Mouse (Mus musculus) midbrain, embryonic 14.5 days (tissue): ENCODE results near the gene Mecom. TPM values are rescaled to one million over a fixed set of nuclear protein-coding genes. Genes with fewer than 3 reads are reported as not detected.
A peak's percentile ranks its signal among the peaks of the same experiment; 100 is the strongest.

Experiments used
- ATAC-seq: fragments of 200-750 bp; cut with Nextera tagmentation; 2 replicates; pipeline ENCODE4 v1.8.0; 2017; ENCODE audit warnings: moderate number of reproducible peaks, moderate library complexity; ENCODE audit not compliant: low FRiP score, low TSS enrichment
- DNase-seq: peaks from one replicate; pipeline ENCODE4 v3.0.0-alpha.2; 2015
- H3K27ac ChIP-seq: fragments of 300-500 bp; sonication (generic); replicated peaks from 2 replicates; pipeline ENCODE4 v1.5.1; 2014; ENCODE audit warnings: mild to moderate bottlenecking, low read depth, low read length, moderate library complexity
- H3K27me3 ChIP-seq: fragments of 300-500 bp; sonication (generic); 2 replicates; pipeline ENCODE4 v1.6.1; 2014; ENCODE audit warnings: low read length, control low read depth, mixed read lengths; ENCODE audit not compliant: control insufficient read depth, insufficient read depth
- H3K36me3 ChIP-seq: fragments of 300-500 bp; sonication (generic); 2 replicates; pipeline ENCODE4 v1.6.1; 2014; ENCODE audit warnings: low read length, control low read depth; ENCODE audit not compliant: control insufficient read depth, insufficient read depth
- H3K4me1 ChIP-seq: fragments of 300-500 bp; sonication (generic); 2 replicates; pipeline ENCODE4 v1.6.1; 2014; ENCODE audit warnings: mild to moderate bottlenecking, antibody characterized with exemption, low read length, control low read depth; ENCODE audit not compliant: control insufficient read depth, insufficient read depth
- H3K4me2 ChIP-seq: fragments of 300-500 bp; sonication (generic); 2 replicates; pipeline ENCODE4 v1.6.1; 2014; ENCODE audit warnings: mild to moderate bottlenecking, low read length, moderate library complexity
- H3K4me3 ChIP-seq: fragments of 300-500 bp; sonication (generic); replicated peaks from 2 replicates; pipeline ENCODE4 v1.5.1; 2014; ENCODE audit warnings: low read depth, low read length
- H3K9ac ChIP-seq: fragments of 300-500 bp; sonication (generic); replicated peaks from 2 replicates; pipeline ENCODE4 v1.6.1; 2014; ENCODE audit warnings: mild to moderate bottlenecking, low read length, moderate library complexity
- H3K9me3 ChIP-seq: fragments of 300-500 bp; sonication (generic); 2 replicates; pipeline ENCODE4 v1.6.1; 2016; ENCODE audit warnings: low read length, control low read depth, mixed read lengths; ENCODE audit not compliant: control insufficient read depth
- WGBS: fragments of 180-500 bp; shearing (Covaris S2); extraction: QIAGEN DNeasy Blood & Tissue Kit; methylation state at CpG from one replicate; pipeline ENCODE4 v1.1.7; 2014; 5-methylcytosine and 5-hydroxymethylcytosine counted together
- polyA plus RNA-seq: library from polyadenylated mRNA; unstranded; fragments of >200 nt; fragmentation: Nextera tagmentation; extraction: Ambion mirVana; gene quantifications from 2 replicates; pipeline ENCODE4 v1.2.1, GENCODE M21; 2014

The Mecom gene
- polyA plus RNA-seq, 1 experiment from 2014 or later: 10.1 TPM

DNA sequence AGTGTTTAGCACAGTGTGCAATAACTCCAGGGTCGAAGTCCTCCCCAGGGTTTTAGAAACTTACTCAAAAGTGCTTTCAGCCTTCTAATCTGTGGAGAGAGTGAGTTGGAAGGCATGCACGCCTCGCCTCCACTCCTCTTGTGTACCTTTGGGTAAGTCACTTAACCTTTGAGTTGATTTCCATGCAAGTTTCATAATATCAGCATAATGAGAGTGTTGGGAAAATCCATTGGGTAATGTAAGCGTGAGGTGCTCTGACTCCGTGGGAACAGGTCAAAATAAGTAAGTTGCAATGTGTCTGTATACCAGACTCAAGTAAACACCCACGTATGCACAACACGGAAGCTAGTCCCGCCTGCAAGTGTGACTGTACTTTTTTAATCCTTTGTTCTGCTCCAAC lies 528.4 kb downstream of the Mecom start:
- Histone ChIP-seq H3K4me2 (no peak overlapping the region), H3K27me3 (no peaks in the 10 kb centered on the region), H3K4me3 (no peak overlapping the region), H3K9ac (no peak overlapping the region), H3K36me3 (no peaks in the 10 kb centered on the region), H3K9me3 (no peaks in the 10 kb centered on the region), H3K27ac (no peak overlapping the region), H3K4me1 (no peaks in the 10 kb centered on the region)
- ATAC-seq (no peak), DNase-seq (no peak)
- WGBS: 76% methylated on average over 8 of the region's 8 CpGs

DNA sequence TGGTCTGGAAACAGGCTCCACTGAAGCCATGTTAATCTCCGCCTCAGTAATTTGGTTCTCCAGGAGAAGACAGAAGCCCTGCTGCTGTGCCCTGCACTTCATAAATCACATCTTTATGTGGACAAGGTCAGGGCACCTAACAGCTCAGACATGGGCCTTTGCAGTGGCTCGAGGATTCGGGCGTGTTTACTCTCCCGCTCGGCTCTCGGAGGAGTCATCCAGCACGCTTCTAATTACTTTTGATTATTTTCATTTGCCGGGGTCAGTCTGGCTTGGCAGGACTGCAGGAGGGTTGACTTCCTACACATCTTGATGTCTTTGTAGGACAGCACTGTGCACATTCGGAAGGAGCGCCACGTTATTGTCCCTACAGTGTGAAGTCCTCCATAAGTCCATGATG lies 529.6 kb downstream of the Mecom start:
- H3K4me2 ChIP-seq: no peak overlapping the region
- no peak overlapping the region for H3K27ac ChIP-seq
- H3K9ac ChIP-seq: no peak overlapping the region
- H3K27me3 ChIP-seq: no peaks in the 10 kb centered on the region
- no peaks in the 10 kb centered on the region for H3K4me1 ChIP-seq
- no peak overlapping the region for H3K4me3 ChIP-seq
- ATAC-seq (no peak), DNase-seq (no peak)
- no peaks in the 10 kb centered on the region for H3K36me3 ChIP-seq
- H3K9me3 ChIP-seq: no peaks in the 10 kb centered on the region
- WGBS: 51% methylated on average over 12 of the region's 12 CpGs

DNA sequence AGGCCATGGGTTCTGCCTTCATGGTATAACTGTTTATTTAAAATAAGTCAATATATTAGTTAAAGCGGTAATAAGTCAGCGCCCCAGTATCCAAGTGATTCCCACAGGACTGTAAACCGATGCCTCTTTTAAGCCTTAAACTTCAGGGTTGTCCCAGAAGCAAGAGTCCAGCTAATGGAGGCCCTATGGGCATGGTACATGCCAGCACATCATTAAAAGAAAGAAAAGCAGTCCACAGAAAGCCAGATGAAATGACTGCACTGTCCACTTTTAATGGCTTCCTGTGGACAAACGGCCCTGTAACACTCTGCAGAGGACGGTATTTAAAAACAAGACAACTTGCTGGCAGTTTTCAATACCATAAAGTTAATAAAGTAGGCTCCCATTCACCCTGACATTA lies 531.0 kb downstream of the Mecom start:
- Histone ChIP-seq H3K4me1 (peaks cover 3% of the 10 kb centered on the region; the same call in 1 of the 2 replicates), H3K9ac (no peak overlapping the region), H3K27me3 (no peaks in the 10 kb centered on the region), H3K9me3 (no peaks in the 10 kb centered on the region), H3K27ac (no peak overlapping the region), H3K4me2 (no peak overlapping the region), H3K4me3 (no peak overlapping the region), H3K36me3 (no peaks in the 10 kb centered on the region)
- DNase-seq (no peak), ATAC-seq (no peak)
- WGBS: 82% methylated on average over 5 of the region's 5 CpGs

DNA sequence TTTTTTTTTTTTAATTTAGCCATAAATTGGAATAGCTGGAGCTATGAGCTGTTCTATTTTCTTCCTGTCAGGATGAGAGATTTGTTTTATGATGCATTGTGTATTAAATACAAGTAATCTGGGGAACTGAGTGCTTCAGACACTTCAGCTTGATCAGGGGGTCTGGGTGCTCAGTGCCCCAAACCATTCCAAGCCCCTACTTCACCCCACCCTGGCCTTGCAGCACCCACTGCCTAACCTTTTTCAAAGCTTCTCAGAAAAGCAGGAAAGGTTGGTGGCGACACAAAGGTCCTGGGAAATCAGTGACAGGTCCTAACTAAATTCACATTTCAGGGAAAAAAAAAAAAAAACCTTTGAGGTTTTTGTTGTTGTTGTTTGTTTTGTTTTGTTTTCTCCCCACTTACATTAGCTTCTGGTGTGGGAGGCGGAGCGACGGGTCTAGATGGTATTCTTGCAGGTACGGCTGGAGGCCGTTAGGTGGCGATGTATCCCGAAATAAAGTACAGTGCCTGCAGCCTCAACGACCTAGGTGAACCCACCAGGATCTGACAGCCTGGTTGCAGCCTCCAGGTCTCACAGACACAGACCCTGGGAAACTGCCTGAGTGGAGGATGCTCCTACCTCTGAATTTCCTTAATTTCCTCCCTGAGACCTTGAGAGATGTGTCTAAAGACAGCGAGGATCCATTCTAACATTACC lies 532.7 kb downstream of the Mecom start:
- H3K4me1 ChIP-seq: peaks cover 3% of the 10 kb centered on the region; the same call in 1 of the 2 replicates
- WGBS: 7% methylated on average over 10 of the region's 10 CpGs
- no peaks in the 10 kb centered on the region for H3K36me3 ChIP-seq
- peaks cover 7% of the 10 kb centered on the region for H3K27me3 ChIP-seq
- H3K27ac ChIP-seq: no peak overlapping the region
- no peak overlapping the region for H3K4me3 ChIP-seq
- ATAC-seq: peak; percentile 67; the same call in 1 of the 2 replicates
- H3K9ac ChIP-seq: no peak overlapping the region
- peak; percentile 90 for DNase-seq
- no peak overlapping the region for H3K4me2 ChIP-seq
- H3K9me3 ChIP-seq: no peaks in the 10 kb centered on the region

DNA sequence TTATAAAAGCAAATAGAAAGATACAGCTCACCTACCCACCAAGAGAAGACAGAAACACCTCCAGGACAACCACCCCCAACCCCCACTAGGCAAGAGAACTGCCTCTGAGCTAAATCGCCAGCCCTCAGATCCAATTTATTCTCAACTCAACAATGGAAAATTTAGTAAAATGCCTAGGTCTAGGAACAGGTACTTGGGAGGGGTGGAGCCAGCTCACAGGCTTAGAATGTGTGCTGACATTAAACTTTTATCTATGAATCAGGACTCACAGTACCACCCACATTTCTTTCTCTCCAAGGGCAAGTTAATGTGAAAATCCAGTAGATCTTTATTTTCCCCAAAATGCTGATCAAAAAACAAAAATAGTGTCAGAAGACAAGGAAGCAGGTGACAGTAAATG lies 533.5 kb downstream of the Mecom start:
- ATAC-seq (no peak), DNase-seq (no peak)
- no peak overlapping the region for H3K4me2 ChIP-seq
- no peaks in the 10 kb centered on the region for H3K36me3 ChIP-seq
- H3K4me3 ChIP-seq: no peak overlapping the region
- H3K27ac ChIP-seq: no peak overlapping the region
- H3K27me3 ChIP-seq: peaks cover 7% of the 10 kb centered on the region
- WGBS: 57% methylated on average over 1 of the region's 1 CpGs
- H3K9ac ChIP-seq: no peak overlapping the region
- H3K9me3 ChIP-seq: no peaks in the 10 kb centered on the region
- peaks cover 3% of the 10 kb centered on the region; the same call in 1 of the 2 replicates for H3K4me1 ChIP-seq

DNA sequence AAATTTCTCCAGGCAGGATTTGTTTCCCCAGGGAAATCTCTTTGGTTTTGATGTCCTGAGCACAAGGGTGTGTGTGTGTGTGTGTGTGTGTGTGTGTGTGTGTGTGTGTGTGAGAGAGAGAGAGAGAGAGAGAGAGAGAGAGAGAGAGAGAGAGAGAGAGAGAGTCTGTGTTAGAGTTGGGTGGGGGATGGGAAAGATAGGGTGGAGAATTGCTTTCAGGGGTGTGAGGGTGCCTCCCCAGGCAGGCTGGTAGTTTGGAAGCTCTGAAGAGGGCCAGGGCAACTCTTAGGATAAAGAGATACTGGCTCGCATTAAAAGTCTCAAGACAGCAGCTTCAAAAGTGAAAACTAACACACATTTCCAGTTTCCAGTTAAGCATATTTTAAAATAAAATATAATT lies 534.4 kb downstream of the Mecom start:
- Histone ChIP-seq H3K27ac (no peak overlapping the region), H3K9ac (no peak overlapping the region), H3K4me3 (peak overlapping the region; percentile 41)

DNA sequence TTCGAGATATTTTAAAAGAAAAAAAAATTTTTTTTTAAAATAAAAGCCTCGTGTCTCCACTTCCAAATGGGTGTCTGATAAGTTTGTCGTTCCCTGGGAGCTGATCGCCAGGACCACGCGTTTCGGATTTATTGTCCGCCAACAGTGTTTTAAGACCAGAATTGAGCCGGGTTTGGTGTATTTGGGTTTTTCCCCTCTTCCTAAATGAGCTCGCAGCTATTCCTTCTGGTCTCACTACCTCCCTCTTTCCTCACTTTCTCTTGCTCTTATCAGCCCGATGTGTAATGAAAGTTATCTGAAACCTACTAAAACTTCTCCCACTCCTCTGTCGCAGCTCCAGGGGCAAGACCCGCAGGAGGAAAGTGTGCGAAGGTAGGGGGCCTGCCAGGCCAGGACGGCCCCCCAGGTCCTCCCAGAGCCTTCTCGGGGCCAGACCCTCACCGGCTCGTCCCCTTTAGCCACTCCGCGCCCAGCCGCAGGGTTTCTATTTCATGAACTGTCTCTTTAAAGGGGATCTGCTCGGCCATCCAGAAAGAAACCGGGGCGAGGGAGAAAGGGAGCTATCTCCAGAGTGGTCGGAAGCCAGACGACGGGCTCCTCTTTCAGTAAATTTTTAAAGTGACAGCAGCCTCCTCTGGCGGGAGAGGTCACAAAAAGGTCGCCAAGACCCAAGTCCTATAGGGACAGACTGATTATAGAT lies 535.0 kb downstream of the Mecom start:
- Histone ChIP-seq H3K36me3 (no peaks in the 10 kb centered on the region), H3K4me1 (peaks cover 3% of the 10 kb centered on the region; the same call in 1 of the 2 replicates), H3K27ac (peak overlapping the region; percentile 57; the same call in 1 of the 2 replicates), H3K4me3 (peak overlapping the region; percentile 41), H3K9ac (peak overlapping the region; percentile 37; the same call in 1 of the 2 replicates), H3K4me2 (peak overlapping the region; percentile 90), H3K27me3 (peaks cover 7% of the 10 kb centered on the region), H3K9me3 (no peaks in the 10 kb centered on the region)
- 0 out of 2 replicates have a peak, but pooled peaks have one; percentile 38 for ATAC-seq
- WGBS: under 1% methylated on average over 29 of the region's 29 CpGs
- peak; percentile 69 for DNase-seq

More for the DNA sequence above, 534.4 kb downstream of the Mecom start:
- Histone ChIP-seq H3K4me2 (peak overlapping the region; percentile 90), H3K9me3 (no peaks in the 10 kb centered on the region), H3K36me3 (no peaks in the 10 kb centered on the region), H3K4me1 (peaks cover 3% of the 10 kb centered on the region; the same call in 1 of the 2 replicates), H3K27me3 (peaks cover 7% of the 10 kb centered on the region)
- DNase-seq (no peak), ATAC-seq (no peak)
- WGBS: 16% methylated on average over 1 of the region's 1 CpGs

DNA sequence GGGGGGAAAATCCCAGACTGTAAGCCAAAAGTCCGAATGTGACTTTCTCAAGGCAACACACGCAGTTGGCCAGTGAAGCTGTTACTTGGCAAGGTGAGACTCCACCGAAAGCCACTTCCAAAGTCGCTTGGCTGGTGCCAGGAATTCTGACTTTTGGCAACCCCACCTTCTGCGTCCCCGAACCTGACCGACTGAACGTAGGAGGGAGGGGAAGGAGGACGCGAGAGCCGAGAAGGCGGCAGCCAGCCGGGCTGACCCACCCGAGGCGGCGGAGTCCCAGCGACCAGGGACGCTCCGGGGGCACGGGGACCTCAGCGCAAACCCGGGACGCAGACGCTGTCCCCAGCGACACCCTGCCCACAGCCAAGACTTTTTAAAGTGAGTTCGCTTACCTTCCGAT lies 535.7 kb downstream of the Mecom start:
- Histone ChIP-seq H3K9ac (peak overlapping the region; percentile 37; the same call in 1 of the 2 replicates), H3K4me2 (peak overlapping the region; percentile 90), H3K27ac (no peak overlapping the region), H3K4me3 (peak overlapping the region; percentile 41), H3K27me3 (peaks cover 7% of the 10 kb centered on the region), H3K36me3 (no peaks in the 10 kb centered on the region), H3K9me3 (no peaks in the 10 kb centered on the region), H3K4me1 (peaks cover 3% of the 10 kb centered on the region; the same call in 1 of the 2 replicates)
- WGBS: 1% methylated on average over 27 of the region's 27 CpGs
- ATAC-seq: no peak
- DNase-seq: peak; percentile 47
